Mouse (Mus musculus) cerebellum, adult 11-12 months (tissue): Measurements from ENCODE around the gene Zfp451.
A peak's percentile ranks its signal among the peaks of the same experiment; 100 is the strongest.
"Not testable (repeated sequence)": the region's sequence is repeated elsewhere in the genome, so short reads cannot be mapped to it uniquely, and the experiment has no call there.

Source experiments
- DNase-seq: peaks from one replicate; pipeline ENCODE4 v3.0.0; 2022

Zfp451 gene

DNA sequence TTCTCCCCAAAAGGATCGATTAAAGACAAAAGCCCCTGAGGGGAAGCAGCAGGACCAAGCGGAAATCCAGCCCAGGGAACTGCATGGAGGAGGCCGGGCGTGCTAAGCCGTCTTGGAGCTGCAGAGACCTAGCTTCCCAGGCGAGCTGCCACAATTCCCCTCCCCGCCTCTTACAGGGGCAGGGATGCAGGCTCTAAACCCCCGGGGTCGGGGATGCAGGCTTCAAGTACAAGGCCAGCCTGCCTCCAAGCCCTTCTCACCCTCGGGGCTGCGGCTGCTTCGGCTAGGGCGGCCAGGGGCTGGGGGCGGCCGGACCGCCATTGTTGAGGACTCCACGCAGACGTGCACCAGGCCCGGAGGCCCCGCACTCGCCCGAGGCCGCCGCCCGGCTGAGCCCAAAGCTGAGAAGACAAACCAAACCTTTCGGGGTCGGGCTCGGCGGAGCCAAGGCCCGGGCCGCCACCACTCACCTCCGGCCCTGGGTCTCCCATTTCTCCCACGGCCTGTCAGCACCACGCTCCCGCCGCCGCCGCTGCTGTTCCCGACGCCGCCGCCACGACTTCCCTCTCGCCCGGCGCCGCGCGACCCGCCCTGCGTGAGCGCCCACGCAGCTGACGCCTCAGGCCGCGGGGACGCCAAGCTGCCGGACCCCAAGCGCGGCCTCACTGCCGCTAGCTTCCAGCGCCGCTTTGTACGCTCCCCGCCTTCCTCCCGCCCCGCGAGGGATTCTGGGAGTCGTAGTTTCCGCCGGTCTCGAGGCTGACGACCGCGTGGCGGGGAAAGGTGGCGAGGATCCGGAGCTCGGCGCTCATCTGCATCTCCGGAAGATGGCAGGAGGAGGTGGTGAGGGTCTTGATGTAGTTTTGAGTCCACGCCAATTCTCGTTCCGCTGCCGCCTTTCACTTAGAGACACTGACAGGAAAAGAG, at the start of gene Zfp451:
Zfp451 (minus strand) TSS at position 728 of the 927 bp plus-strand sequence.
- DNase-seq, result peak; percentile 93

DNA sequence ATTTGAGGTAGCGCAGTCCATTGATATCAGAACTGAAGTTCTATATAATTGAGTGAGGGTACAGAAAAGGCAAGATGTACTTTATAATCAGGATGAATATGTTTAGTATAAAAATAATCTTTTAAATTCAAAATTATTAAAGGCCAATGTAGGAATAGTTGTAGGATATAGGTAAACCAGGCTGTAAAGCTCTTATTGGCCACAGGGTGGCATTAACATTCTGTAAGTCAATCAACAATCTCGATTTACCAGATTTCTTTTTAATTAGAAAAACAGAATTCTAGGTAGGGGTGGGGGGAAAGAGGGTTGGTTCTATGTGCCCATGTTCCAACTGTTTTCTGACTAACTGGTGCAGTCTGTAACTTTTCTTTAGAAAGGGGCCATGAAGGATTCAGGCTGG, 32.4 kb upstream of the Zfp451 start:
- DNase-seq, result no peak

DNA sequence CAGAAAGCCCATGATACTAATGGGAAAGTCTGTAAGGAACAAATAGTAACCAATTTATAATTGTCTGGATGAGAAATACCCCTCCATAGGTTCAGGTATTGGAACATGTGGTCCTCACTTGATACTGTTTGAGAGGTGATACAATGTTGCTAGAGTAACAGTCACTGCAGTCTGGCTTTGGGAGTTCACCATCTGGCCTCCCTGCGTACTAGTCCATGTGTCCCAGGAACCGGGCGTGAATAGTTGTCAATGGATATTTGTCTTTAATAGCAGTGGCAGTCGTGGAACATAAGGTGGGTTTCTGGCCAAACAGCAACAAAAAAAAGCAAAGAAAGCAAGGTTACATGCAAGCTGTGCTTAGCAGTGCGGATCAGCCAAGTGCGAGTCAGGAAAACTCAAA, 29.4 kb upstream of the Zfp451 start:
- DNase-seq, result no peak

DNA sequence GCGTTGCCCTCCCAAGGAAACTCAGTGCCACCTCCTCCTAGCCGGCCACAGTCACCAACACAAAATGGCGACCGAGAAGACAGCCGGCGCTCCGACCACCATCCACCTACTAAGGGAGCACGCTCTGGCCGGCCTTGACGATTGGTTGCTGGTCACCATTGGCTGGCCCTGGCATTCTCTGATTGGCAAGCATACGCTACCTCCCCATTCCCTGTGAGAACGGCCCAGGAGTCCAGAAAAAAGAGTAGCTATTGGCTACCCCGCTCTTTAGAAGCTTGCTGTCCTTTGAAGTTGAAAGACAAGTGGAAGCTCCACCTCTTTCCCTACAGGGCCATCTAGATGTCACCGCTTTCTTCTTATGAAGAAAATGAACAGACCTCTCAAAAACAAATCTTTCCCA, 24.6 kb upstream of the Zfp451 start:
- not testable (repeated sequence) for DNase-seq

DNA sequence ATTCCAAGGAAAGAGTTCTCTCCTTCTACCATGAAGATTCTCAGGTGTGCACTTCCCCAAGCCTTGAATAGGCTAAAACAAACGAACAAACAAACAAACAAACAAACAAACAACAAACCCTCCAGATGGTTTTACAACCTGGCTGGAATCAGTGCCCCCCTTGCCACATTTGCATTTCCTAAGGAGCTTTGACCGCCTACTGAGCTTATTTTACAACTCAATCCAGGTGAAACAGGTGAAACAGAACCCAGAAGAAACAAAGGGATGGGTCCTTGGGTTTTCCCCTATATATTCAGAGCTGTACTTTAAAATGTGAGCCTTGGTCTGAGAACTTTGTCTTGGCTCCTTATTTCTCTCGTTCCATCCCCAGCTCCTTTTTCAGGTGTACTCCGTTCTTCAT, 16.2 kb upstream of the Zfp451 start:
- DNase-seq, result no peak

DNA sequence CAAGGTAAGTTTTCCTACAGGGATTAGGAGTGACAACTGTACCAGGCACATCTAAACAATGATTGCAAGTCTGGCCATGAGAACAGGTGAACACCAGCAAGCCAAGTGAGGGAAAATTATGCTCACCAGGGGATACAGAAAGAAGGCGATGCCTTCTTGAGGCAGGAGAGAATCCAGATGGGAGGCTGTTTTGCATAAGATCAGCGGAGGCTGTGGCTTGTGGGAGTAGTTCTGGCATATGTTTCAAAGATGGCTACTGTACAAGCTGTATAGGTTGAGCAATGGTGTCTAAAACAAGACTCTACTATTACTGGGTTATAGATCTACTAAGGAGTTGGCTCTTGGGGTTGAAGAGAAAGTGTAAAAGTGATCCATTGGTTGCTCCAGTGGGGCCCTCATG, 3.5 kb upstream of the Zfp451 start:
- DNase-seq, result no peak

DNA sequence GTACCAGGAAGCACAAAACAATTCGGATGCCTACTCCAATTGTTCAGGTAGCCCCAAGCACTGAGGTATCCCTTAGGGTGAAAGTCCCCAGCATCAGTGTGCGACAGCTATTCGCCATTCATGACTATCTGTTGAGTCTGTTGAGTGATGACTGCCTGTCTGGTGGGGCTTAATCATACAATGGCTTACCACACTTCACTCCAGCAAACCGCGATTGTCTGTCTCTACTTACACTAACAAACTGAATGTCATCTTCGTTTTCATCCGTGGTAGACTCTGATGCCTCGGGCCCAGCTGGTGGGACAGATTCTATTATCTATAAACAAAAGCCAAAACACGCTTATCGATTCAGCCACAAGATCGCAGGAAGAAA, 914 bp downstream of the Zfp451 start:
- DNase-seq, result peak; percentile 18

DNA sequence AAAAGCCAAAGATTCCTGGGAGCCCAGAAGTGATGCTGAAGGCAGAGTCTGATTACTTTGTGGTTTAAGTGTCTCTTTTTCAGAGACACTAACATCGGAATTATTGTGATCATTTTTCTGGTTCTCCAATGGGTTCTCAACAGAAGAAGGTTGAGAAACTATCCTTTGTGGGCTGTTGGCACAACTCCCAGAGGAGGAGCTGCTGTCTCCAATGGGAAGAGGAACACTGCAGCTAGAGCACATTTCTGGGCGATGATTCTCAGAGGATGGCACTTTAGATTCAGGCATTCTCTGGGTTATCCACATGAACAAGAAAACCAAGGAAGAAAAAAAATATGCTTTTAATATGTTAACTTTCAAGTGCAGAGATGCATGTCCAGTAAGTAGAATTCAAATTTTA, 11.1 kb downstream of the Zfp451 start:
- no peak for DNase-seq

DNA sequence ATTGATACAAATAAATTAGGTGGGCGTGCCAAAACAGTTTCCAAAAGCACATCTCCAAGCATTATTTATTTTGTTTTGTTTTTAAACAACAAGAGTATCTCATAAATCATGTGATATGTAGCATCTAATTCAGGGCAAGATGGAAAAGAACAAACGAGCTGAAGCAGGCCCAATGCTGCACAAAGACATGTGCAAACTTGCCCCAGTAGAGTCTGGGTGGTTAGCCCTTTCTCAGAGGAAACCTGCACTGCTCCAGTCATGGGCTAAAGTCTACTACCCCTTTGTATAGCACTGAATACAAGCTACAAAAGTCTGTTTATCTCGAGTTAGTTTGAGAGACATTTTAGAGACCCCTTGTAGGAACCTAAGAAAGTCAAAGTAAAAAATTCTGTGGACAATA, 14.8 kb downstream of the Zfp451 start:
- no peak for DNase-seq

DNA sequence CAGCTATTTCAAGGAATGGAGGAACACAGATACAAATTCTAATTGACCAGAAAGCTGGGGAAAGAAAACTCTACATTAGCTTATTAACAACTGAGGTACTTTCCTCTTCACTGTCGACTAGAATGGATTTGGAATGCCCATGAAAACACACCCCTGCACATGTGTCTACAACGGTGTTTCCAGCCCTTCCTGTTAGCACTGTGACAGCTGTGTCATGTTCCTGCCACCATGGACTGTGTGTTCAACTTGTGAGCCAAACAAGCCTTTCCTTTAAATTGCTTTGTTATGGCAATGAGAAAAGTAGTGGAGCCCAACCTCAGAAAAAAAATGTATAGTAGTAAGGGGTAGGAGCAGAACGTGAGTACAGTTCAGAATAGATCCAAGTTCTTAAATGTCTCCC, 25.9 kb downstream of the Zfp451 start:
- no peak for DNase-seq

DNA sequence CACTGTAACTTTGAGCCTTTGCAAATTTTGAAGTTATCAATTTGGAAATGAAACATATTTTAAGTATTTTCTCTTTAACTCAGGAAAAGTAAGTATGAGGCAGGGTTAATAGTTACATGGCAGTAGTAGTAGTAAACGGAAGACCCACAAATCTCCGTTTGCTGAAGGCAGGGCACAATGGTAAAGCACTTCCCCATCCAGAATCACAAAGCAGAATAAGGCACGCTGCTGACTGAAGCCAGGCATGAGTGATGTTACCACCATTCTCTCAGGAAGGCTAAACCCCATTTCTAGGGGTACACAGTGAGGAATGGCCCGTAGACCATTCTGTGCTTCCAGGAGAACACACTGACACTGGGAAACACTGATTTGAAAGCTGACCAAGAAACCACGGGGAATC, 26.3 kb downstream of the Zfp451 start:
- no peak for DNase-seq

DNA sequence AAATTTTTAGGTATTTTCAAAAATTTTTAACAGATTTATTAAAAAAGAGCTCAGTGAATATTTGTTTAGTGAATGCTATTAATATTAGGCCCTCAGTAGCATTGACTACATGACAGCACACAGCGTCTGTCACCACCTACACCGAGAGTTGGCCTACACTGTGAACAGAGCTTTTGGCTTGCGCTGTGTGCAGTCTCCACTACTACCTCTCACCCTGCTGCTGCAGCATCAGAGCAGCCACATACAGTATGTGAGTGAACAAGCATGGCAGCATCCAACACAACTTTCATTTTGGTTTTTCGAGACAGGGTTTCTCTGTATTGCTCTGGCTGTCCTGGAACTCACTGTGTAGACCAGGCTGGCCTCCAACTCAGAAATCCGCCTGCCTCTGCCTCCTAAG, 29.8 kb downstream of the Zfp451 start:
- no peak for DNase-seq

DNA sequence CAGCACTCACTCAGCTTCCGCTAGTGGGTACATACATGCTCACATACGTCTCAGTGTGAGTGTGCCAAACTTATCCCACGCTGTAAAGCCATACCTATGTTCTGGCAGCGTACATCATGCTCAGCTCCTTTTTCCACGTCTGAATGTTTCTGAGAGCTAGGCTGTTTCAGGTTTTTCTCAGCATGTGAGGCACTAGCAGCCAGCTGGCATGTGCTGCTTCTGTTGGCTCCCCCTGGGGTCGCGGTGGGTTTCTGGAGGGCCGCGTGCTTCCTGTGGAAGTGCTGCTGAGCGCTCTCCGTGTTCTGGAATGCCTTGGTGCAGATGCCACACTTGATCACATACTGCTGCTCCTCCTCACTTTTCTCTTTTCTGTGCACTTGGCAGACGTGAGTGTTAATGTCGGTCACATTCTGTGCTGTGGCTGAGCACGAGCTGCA, 38.2 kb downstream of the Zfp451 start:
- DNase-seq, result no peak

DNA sequence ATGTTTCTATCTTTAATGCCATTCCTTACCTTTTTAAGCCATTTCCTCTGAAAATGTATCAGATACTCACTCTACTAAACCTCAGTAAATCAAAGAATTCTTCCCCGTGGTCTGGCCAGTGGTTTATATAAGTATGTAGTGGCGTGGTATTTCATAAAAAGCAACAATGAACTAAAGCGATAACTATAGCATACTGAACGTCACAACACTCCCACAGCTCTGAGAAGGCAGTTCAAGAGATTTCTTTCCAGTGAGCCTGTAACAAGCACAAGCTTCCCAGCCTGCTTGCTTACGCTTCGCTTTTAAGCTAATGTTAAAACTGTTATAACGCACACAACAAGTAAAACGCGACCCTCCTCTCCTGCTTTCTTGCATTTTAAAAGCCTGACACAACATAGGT, 42.3 kb downstream of the Zfp451 start:
- DNase-seq, result no peak

DNA sequence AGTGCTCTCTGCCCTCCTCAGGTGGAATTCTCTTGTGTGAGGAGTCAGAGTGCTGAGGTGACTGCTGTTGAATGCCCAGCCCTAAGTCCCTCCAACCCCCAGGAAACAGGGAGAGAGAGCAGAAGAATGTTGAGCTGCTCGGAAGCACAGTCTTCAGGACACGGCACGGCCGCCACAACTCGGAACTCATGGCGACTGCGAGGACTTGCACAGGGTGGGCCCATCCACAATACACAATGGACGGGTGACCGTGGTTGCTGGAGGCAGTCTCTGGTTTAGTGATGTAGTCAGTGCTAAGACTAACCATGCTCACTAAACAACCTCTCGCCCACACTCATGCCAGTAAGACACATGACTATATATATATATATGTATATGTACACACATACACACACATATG, 42.8 kb downstream of the Zfp451 start:
- no peak for DNase-seq

DNA sequence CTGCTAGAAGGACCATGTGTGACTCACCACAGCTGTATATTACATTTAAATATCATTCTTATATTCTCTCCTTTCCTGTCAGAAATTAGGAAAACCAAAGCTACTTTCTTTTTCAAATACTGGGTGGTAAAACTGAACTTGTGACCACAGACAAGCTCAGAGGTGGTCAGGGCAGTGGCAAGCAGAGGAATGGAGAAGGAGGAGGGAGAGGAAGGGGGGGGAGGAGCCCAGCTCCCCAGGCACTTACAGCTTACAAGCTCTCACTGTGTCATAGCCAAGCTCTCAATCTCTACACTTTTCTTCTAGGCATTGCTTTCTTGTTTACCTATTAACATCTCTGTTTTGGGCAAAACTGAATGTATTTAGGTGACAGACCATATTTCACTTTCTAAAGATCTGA, 45.6 kb downstream of the Zfp451 start:
- DNase-seq, result no peak

DNA sequence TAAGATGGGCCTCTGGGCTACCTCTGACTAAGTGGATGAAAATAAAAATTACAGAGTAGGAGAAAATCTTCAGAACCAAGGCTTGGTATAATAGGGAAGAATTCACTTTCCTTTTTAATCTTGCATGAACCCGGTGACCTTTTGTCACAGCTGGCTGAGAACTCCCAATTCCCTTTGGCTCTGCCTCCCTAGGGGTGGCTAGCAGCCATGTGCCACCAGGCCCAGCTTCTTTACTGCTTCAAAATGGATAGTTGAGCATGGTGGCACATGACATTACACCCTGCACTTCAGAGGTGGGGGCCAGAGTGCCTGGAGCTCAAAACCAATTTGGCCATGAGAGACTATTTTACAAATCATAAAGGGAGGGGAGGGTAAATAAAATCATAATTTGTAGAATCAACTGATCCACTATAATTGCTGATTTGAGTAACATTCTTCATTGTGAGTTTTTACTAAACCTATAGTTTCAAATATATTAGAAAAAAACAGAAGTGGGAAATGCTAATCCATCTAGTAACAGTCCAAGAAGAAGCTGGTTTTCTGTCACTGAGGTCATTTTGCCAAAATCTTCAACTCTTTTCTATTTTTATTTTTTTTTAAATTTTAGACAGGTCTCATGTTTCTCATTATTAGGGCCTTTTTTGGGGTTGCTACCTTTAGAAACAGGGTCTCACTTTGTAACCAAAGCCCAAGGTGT, 46.2 kb downstream of the Zfp451 start:
- no peak for DNase-seq

DNA sequence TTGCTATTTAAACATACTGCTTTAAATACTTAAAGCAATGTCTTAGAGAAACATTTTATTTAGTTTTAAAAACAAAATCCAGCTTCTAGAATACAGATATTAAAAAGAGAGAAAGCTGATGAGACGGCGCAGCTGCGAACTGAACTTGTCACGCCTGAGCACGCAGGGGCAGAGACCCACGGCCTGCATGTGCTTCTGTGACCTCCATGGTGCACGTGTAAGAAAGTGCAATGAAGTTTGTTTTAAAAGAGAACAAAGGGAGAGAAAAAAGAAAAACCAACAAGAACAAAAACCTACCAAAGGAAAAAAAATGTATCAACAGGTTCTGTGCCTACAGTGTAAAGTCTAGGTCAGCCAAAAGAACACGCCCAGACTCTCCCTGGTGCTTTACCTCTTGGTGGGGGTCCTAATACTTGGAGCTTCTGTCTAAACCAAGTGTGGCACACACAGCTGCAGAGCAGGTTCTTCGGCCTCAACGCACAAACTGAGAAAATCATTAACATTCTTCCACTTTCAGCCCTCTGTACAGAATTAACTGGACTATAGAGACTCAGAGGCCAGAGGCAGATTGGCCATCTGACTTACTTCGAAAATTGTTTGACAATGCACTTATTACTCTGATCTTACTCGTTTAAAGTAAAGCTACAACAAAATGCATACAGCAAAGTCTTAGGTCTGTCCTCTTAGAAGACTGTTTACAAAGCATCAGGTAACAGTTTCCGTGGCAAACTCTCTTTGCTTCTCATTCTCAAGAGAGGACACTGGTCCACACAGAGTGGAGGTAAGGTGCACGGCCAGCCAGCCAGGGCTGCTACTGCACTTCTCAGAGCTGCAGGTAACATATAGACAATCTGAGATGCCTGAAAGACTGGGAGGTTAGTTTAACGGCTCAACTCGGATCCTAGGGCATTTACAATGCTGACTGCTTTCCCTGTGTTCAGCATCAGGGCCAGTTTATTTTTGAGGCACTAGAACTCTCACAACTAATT, 47.6 kb downstream of the Zfp451 start:
- no peak for DNase-seq

DNA sequence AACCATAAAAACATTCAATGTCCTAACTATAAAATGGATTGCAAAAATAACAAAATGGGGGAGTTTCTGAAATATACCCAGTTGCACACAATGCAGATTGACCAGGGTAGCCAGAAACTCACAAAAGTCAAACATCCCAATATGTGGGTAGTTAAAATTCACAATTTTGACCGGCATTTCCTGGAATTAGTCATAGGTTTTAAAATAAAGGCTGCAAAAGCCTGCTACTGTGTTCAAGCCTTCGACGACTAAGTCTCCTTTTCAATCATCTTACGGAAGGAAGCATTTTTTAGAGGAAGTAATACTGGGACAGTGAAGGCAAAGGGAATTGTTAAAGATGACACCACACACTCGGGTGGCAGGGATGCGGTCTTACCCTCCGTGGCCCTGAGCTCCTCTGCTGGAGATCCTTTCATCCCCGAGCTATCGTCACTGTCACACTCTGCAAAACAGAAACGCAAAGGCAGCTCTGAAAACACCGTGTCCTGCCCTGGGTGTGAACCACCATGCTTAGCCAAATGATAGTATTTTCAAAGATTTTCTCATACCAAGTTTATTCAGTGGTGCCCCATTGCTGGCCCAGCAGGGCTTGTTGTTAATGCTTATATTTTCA, 48.8 kb downstream of the Zfp451 start:
- DNase-seq, result no peak

DNA sequence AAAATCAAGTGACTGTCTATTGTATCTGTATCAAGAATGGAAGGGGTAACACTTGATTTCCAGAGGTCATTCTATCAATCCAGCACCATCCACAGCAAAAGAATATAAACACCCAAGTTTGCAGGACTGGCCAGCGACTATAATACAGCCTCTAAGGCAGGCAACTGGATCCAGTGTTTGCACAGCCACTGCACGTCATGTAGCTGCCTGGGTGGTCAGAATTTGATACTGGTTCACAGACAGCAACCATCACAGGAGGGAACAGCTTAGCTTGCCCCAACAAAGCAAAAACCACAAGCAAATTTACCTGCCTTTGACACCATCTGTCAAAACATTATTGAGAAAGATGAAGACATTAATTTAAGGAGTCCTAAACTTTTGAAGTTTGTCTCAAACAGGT, 50.6 kb downstream of the Zfp451 start:
- no peak for DNase-seq

DNA sequence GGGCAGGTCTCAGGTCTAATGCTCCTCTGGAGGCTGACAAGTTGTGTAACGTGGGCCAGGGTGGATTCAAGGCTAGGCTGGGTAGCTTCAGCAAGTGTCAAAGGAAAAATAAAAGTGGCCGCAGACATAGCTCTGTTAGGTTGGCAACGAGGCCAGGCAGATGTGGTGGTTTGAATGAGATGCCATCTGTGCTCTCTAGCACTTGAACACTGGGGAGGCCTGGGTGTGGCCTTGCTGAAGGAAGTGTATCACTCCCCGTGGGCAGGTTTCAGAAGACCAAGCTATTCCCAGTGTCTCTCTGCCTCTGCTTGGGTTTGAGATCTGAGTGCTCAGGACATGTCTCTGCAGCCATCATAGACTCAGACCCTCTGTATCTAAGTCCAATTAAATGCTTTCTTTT, 55.9 kb downstream of the Zfp451 start:
- DNase-seq, result no peak

DNA sequence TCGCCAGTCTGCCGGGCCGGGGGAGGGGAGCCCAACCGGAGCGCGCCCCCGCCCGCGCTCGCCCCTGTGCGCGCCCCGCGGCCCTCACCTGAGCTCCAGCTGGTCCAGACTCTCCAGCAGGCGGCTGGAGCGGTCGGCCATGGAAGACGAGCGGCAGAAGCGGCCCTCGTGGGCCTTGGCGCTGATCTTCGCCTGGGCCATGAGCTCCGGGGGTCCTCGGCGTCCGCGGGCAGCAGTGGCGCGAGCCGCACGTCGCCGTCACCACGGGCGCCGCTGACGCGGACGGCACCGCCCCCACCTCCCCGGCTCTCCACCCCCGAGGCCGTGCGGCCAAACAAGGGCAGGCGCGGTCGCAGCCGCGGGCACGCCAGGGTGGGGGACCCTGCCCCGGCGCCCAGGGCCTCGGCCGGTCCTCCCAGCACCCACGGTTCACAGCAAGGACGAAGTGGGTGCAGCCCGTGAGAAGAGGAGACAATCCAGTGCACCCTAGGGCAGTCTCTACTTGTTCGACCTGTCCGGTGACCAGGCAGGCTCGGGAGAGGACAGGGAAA, 56.8 kb downstream of the Zfp451 start, which contains the start of gene Bag2:
Bag2 (minus strand) TSS at position 305 of the 551 bp plus-strand sequence.
- DNase-seq, result peak; percentile 72
